Mouse (Mus musculus) right cerebral cortex, postnatal 25 days (tissue): ENCODE measurements around the gene Kifc3.
A peak's percentile ranks its signal among the peaks of the same experiment; 100 is the strongest.
"Not testable (repeated sequence)": the region's sequence is repeated elsewhere in the genome, so short reads cannot be mapped to it uniquely, and the experiment has no call there.

Source experiments
- DNase-seq: peaks from one replicate; pipeline ENCODE4 v3.0.0; 2022

Kifc3 gene

DNA sequence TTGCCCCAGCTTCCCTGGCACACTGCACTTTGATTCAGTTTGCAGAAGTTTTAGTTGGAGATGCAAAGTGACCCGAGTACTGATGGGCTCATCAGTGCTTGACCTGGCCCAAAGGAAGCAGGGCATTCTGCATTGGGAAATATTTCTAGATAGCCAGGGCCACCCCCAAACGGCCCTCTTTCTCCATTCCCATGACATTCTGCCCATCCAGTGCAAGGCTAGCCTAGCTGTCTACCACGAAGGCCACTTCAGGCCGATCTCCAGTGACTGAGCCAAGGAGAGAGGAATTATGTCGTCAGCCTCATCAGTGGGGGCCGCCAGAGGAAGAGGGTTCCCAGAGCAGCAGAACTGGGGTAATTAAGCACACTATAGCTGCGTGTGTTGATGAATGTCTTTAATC lies 1.1 kb downstream of the Kifc3 start:
- no peak for DNase-seq

DNA sequence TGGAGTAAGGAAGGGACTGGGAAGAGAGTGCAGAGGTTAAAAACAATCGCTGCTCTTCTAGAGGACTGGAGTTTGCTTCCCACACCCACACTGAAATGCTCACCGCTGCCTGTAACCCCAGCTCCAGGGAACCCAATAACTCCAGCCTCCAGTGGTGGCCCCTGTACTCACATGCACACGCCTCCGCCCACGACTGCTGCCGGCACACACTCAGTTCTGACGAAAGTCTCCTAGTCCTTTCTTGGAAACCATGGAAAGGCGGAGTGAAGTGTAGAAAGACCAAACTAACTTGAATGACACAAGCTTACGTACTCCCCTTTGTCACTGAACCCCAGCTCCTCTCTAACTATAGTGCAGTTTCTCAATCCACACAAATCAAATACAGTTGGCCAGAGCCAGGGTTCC lies 2.6 kb downstream of the Kifc3 start:
- no peak for DNase-seq

- no peak for DNase-seq
These were observed 6.9 kb downstream of the Kifc3 start for GRCm38 (mm10) chr8:95195728-95196127.

GRCm38 (mm10) chr8:95191497-95192175 lies 11.0 kb downstream of the Kifc3 start:
- no peak for DNase-seq

DNA sequence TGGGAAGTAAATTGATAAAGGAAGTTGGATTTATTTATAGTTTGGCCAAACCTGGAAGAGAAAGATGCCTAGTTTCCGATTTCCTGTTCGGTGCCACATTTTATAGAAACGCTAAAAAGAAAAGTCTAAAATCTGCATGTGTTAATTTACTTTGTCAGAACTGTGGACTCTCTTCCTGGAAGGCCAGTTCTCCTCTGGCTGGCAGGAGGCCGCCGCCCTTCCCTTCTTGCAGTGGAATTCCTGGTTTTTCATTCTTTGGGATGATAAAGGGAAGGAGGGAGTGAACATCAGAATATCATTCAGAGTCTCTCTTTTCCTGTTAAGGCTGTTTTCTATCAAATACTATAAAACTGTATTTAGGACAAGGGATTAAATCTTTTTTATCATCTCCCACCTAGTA lies 15.0 kb downstream of the Kifc3 start:
- DNase-seq, result no peak

- DNase-seq, result no peak
These were observed 16.6 kb downstream of the Kifc3 start for GRCm38 (mm10) chr8:95185891-95186513.

- no peak for DNase-seq
These were observed 17.5 kb downstream of the Kifc3 start for GRCm38 (mm10) chr8:95185104-95185503.

GRCm38 (mm10) chr8:95184171-95184570 lies 18.4 kb downstream of the Kifc3 start:
- no peak for DNase-seq

GRCm38 (mm10) chr8:95181850-95182249 lies 20.8 kb downstream of the Kifc3 start:
- no peak for DNase-seq

GRCm38 (mm10) chr8:95178191-95178590 lies 24.4 kb downstream of the Kifc3 start:
- no peak for DNase-seq

DNA sequence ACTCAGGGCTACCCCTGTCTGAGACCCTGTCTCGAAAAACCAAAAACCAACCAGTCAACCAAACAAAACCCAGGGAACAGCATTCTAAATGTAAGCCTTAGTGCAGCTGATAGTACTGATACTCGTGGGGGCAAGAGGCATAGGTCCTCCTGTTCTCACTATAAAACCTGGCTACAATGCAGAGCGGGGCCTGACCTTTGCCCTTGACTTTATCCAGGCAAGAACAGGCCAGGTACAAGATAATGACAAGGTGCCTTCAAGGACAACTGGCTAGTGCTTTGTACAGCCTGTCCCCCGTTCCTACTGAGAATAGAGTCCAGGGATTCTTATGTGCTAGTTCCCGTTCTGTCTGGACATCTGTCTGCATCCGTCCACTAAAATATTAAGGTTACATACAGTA lies 25.6 kb downstream of the Kifc3 start:
- no peak for DNase-seq

- DNase-seq, result peak; percentile 39
These were observed 26.8 kb downstream of the Kifc3 start for GRCm38 (mm10) chr8:95175808-95176207.

DNA sequence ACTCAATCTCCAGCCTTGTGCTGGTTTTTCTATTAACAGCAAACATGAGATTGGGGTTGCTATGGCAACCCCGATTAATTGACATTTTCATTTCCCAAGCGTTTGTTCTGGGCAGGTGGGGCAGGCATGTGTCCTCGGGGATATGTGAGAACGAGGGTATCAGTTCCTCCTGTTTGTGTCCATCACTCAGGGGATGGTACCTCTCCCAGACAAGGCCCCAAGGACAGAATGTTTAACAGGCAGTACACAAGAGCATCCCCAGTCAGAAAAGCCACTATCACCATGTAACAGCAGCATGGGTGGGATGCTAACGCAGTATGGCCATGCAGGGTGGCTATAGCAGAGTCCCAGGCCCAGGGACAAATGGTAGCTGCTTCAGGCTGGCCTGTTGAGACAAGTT lies 27.3 kb downstream of the Kifc3 start:
- DNase-seq, result no peak

GRCm38 (mm10) chr8:95172433-95172832 lies 30.2 kb downstream of the Kifc3 start:
- DNase-seq, result no peak

DNA sequence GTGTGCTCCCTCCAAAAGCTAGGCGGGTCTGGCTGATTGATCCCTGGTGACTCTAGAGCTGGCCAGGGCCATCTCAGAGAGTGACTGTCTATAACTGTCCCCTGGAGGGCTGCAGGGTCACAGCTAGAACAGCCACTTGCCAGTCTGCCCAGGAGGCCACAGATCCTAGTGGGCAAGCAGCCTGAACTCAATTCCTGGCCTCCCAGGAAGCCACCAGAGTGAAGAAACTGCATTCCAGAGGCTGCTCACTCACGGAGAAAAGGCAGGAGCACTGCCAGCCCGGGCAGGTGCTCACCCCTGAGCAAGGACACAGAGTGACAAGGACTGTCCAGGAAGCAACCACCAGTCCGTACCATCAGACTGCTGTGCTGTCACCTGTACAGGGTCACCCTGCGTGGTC lies 34.9 kb downstream of the Kifc3 start:
- DNase-seq, result no peak

DNA sequence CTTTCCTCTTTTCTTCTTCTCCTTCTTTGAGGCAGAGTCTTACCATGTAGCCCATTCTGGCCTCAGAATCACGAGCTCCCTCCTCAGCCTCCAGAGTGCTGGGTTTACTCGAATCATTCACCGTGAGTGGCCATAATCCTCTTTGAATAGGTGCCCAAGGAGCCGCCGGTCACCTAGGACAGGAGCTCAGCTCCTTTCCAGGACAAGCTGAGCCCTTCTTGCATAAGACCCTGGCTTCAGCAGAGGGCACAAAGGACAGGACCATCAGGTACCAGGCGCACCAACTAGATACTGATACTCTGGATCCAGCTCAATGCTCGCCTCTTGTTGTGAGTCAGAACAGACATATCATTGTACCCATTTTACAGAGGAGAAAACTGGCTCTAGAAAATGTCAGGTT lies 36.2 kb downstream of the Kifc3 start:
- no peak for DNase-seq

GRCm38 (mm10) chr8:95165923-95166322 lies 36.7 kb downstream of the Kifc3 start:
- peak; percentile 25 for DNase-seq

DNA sequence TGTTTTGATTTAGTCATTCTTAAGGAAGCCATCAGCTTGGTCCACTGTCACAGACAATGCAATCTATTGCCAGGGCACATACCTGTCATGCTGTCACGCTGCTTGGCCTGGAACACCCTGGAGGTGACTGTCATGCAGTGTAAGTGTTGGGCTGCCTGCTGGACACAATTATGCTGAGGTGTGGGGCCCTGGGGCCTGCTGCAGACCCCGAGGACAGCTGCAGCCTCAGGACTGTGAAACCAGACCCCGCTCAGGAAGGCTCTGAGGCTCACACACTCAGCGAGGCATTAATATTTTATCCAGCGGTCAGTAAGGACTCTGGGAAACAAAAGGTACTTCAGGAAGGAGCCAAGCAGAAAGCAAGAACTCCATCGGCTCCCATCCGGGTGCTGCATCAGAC lies 38.1 kb downstream of the Kifc3 start:
- no peak for DNase-seq

DNA sequence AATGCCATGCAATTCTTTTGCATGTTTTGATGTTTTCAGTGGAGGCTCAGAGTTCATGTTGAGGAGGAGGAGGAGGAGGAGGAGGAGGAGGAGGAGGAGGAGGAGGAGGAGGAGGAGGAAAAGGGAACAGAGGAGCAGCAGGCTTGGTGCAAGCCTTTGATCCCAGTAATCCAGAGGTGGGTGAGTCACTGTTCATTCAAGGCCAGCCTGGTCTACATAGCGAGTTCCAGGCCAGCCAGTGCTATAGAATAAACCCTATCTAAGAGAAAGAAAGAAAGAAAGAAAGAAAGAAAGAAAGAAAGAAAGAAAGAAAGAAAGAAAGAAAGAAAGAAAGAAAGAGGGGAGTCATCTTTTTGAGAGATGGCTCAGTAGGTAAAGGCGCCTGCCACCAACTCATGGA lies 38.6 kb downstream of the Kifc3 start:
- not testable (repeated sequence) for DNase-seq

DNA sequence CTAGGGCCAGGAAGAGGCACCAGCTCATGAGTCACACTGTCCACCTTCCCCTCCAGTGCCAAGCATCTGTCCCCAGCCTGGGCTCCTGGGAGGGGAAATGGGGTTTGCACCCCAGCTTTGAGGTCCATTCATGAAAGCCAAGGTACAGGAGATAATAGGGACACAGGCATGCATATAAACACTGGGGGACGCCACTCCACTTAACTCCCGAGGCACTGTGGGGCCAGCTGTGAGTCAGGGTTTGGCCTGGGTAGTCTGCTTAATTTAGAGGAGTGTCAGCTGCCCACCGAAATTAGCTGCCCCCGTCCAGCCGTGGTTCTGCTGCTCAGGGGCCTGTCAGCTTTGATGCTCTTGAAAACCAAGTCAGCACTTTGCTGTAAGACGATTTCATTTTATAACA lies 39.8 kb downstream of the Kifc3 start:
- no peak for DNase-seq

DNA sequence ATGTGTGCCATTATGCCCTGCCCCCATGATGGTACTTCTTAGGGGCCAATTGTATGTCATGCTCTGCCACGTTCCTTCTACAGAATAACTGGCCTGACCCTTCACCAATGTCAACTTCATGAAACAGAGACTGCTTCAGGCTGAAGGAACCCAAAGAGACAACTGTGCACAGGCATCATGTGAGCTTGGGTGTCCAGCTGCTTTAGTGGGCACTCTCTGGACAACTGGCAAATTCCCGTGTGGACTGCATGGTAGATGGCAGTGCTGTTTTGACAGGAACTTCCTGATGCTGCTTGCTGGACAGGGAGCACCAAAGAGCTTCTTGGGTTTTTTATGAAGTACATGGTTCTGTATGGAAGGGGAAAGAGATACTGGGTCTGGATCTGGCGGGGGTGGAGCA lies 43.3 kb downstream of the Kifc3 start:
- DNase-seq, result no peak

- DNase-seq, result no peak
These were observed 44.0 kb downstream of the Kifc3 start for GRCm38 (mm10) chr8:95158654-95159053.

DNA sequence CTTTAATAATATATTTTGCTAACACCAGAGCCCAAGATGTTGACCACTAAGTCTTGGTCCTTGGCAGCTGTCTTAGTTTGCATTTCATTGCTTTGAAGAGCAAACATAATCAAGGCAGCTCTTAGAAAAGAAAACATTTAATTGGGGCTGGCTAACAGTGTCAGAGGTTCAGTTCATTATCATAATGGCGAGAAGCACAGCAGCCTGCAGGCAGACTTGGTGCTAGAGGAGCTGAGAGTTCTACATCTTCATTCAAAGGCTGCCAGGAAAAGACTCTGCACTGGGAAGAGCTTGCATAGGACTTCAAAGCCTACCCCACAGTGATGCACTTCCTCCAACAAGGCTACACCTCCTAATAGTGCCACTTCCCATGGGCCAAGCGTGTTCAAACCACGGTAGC lies 45.5 kb downstream of the Kifc3 start:
- DNase-seq, result no peak

DNA sequence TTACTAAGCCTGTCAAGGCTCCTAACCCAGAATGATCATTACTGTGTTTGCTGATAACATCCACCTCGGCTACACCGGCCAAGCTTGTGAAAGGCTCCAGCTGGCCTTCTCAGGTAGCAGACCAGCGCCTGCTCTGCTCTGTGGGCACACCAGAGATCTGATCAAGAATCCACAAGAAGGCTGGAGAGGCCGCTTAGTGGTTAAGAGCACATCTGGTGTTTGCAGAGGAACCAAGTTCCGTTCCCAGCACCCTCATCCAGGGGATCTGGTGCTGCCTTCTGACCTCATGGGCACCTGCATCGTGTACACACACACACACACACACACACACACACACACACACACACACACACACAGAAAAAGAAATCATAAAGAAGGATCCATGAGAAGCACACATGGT lies 46.5 kb downstream of the Kifc3 start:
- DNase-seq, result no peak

- no peak for DNase-seq
These were observed 47.3 kb downstream of the Kifc3 start for GRCm38 (mm10) chr8:95155361-95155760.
